Mouse (Mus musculus): Measurements from ENCODE around the gene Pcsk2.

Pcsk2 gene

GRCm38 (mm10) chr2:143837291-143837701 is 291.3 kb downstream of the Pcsk2 start:
- in situ Hi-C loops (cut with MseI, MboI) = no loop called here

GRCm38 (mm10) chr2:143838698-143839097 is 292.7 kb downstream of the Pcsk2 start:
- in situ Hi-C loops (cut with MseI, MboI) = no loop called here

GRCm38 (mm10) chr2:143839458-143839857 is 293.5 kb downstream of the Pcsk2 start:
- in situ Hi-C loops (cut with MseI, MboI) = no loop called here

GRCm38 (mm10) chr2:143840895-143841294 is 294.9 kb downstream of the Pcsk2 start:
- in situ Hi-C loops (cut with MseI, MboI) = loop anchor here in 1 of 2 experiments (10.0 kb wide), 1 partner anchor 374 kb away; no protein-coding TSS in a partner anchor

- in situ Hi-C loops (cut with MseI, MboI) = loop anchor here in 1 of 2 experiments (10.0 kb wide), 1 partner anchor 373 kb away; no protein-coding TSS in a partner anchor
Observed at GRCm38 (mm10) chr2:143841536-143841935, 295.6 kb downstream of the Pcsk2 start.

- in situ Hi-C loops (cut with MseI, MboI) = loop anchor here in 1 of 2 experiments (10.0 kb wide), 1 partner anchor 370 kb away; no protein-coding TSS in a partner anchor
Observed at GRCm38 (mm10) chr2:143844779-143845178, 298.8 kb downstream of the Pcsk2 start.

- in situ Hi-C loops (cut with MseI, MboI) = loop anchor here in 1 of 2 experiments (10.0 kb wide), 1 partner anchor 368 kb away; no protein-coding TSS in a partner anchor
Observed at GRCm38 (mm10) chr2:143846799-143847198, 300.8 kb downstream of the Pcsk2 start.

GRCm38 (mm10) chr2:143847291-143847690 is 301.3 kb downstream of the Pcsk2 start:
- in situ Hi-C loops (cut with MseI, MboI) = loop anchor here in 1 of 2 experiments (10.0 kb wide), 1 partner anchor 368 kb away; no protein-coding TSS in a partner anchor

GRCm38 (mm10) chr2:143851354-143852221 is 305.6 kb downstream of the Pcsk2 start:
- in situ Hi-C loops (cut with MseI, MboI) = loop anchor here in 1 of 2 experiments (10.0 kb wide), 1 partner anchor 363 kb away; no protein-coding TSS in a partner anchor

- in situ Hi-C loops (cut with MseI, MboI) = loop anchor here in 1 of 2 experiments (10.0 kb wide), 1 partner anchor 362 kb away; no protein-coding TSS in a partner anchor
Observed at GRCm38 (mm10) chr2:143852295-143853275, 306.6 kb downstream of the Pcsk2 start.

- in situ Hi-C loops (cut with MseI, MboI) = loop anchor here in 1 of 2 experiments (10.0 kb wide), 1 partner anchor 361 kb away; no protein-coding TSS in a partner anchor
Observed at GRCm38 (mm10) chr2:143853447-143853846, 307.5 kb downstream of the Pcsk2 start.

- in situ Hi-C loops (cut with MseI, MboI) = loop anchor here in 1 of 2 experiments (10.0 kb wide), 1 partner anchor 356 kb away; no protein-coding TSS in a partner anchor
Observed at GRCm38 (mm10) chr2:143859166-143859565, 313.2 kb downstream of the Pcsk2 start.

GRCm38 (mm10) chr2:143862484-143863231 is 316.7 kb downstream of the Pcsk2 start, which contains the start of gene Bfsp1:
Bfsp1 (minus strand) TSS chr2:143863173.
- in situ Hi-C loops (cut with MseI, MboI) = no loop called here

- in situ Hi-C loops (cut with MseI, MboI) = no loop called here
Observed at GRCm38 (mm10) chr2:143864600-143864999, 318.6 kb downstream of the Pcsk2 start.
